Mouse (Mus musculus): ENCODE measurements around the gene Gm17359. TPM values are rescaled to one million over a fixed set of nuclear protein-coding genes. Genes with fewer than 3 reads are reported as not detected.

Gene Gm17359
- polyA plus RNA-seq, 1 experiment from 2014 or later, result not detected

- no peak overlapping the region for H3K4me3 ChIP-seq (replicated peaks; ENCODE audit: low read length)
- H3K4me2 ChIP-seq (replicated peaks), result no peak overlapping the region
- no peak for ATAC-seq (ENCODE audit: low FRiP score)
- no peak overlapping the region for H3K9ac ChIP-seq
- no peaks in the 10 kb centered on the region for H3K27me3 ChIP-seq (ENCODE audit: control insufficient read depth, insufficient read depth, low read length)
- peaks cover 12% of the 10 kb centered on the region for H3K4me1 ChIP-seq (replicated peaks; ENCODE audit: control insufficient read depth, insufficient read depth, low read length)
- no peaks in the 10 kb centered on the region for H3K9me3 ChIP-seq (ENCODE audit: control insufficient read depth, low read length)
- no peak overlapping the region for H3K27ac ChIP-seq
- H3K36me3 ChIP-seq (replicated peaks; ENCODE audit: control insufficient read depth, insufficient read depth), result peaks cover 48% of the 10 kb centered on the region
- WGBS, result 81% methylated on average over 2 of the region's 2 CpGs
- DNase-seq (ENCODE audit: low spot score), result no peak
These were observed 139.5 kb downstream of the Gm17359 start for GRCm38 (mm10) chr3:79475980-79476379.

GRCm38 (mm10) chr3:79478400-79478799 lies 141.9 kb downstream of the Gm17359 start:
- Histone ChIP-seq H3K4me1 (replicated peaks; ENCODE audit: control insufficient read depth, insufficient read depth, low read length) (peaks cover 12% of the 10 kb centered on the region), H3K9me3 (ENCODE audit: control insufficient read depth, low read length) (peaks cover 1% of the 10 kb centered on the region; the same call in 1 of the 2 replicates), H3K27me3 (ENCODE audit: control insufficient read depth, insufficient read depth, low read length) (no peaks in the 10 kb centered on the region), H3K4me2 (replicated peaks) (no peak overlapping the region), H3K36me3 (replicated peaks; ENCODE audit: control insufficient read depth, insufficient read depth) (peaks cover 59% of the 10 kb centered on the region), H3K4me3 (replicated peaks; ENCODE audit: low read length) (no peak overlapping the region), H3K9ac (no peak overlapping the region), H3K27ac (no peak overlapping the region)
- DNase-seq (ENCODE audit: low spot score) (no peak), ATAC-seq (ENCODE audit: low FRiP score) (no peak)
- 87% methylated on average over 8 of the region's 8 CpGs for WGBS

GRCm38 (mm10) chr3:79478880-79479279 lies 142.4 kb downstream of the Gm17359 start:
- H3K4me3 ChIP-seq (replicated peaks; ENCODE audit: low read length), result no peak overlapping the region
- no peaks in the 10 kb centered on the region for H3K27me3 ChIP-seq (ENCODE audit: control insufficient read depth, insufficient read depth, low read length)
- DNase-seq (ENCODE audit: low spot score) (no peak), ATAC-seq (ENCODE audit: low FRiP score) (no peak)
- peaks cover 5% of the 10 kb centered on the region; the same call in 1 of the 2 replicates for H3K9me3 ChIP-seq (ENCODE audit: control insufficient read depth, low read length)
- no peak overlapping the region for H3K27ac ChIP-seq
- peaks cover 64% of the 10 kb centered on the region for H3K36me3 ChIP-seq (replicated peaks; ENCODE audit: control insufficient read depth, insufficient read depth)
- no peak overlapping the region for H3K9ac ChIP-seq
- WGBS, result 84% methylated on average over 4 of the region's 4 CpGs
- no peak overlapping the region for H3K4me2 ChIP-seq (replicated peaks)
- H3K4me1 ChIP-seq (replicated peaks; ENCODE audit: control insufficient read depth, insufficient read depth, low read length), result peaks cover 12% of the 10 kb centered on the region

GRCm38 (mm10) chr3:79484286-79485063 lies 148.0 kb downstream of the Gm17359 start:
- DNase-seq (ENCODE audit: low spot score) (no peak), ATAC-seq (ENCODE audit: low FRiP score) (no peak)
- Histone ChIP-seq H3K27me3 (ENCODE audit: control insufficient read depth, insufficient read depth, low read length) (no peaks in the 10 kb centered on the region), H3K4me1 (replicated peaks; ENCODE audit: control insufficient read depth, insufficient read depth, low read length) (no peaks in the 10 kb centered on the region), H3K27ac (no peak overlapping the region), H3K9ac (no peak overlapping the region), H3K4me3 (replicated peaks; ENCODE audit: low read length) (no peak overlapping the region), H3K9me3 (ENCODE audit: control insufficient read depth, low read length) (peaks cover 5% of the 10 kb centered on the region; the same call in 1 of the 2 replicates), H3K4me2 (replicated peaks) (no peak overlapping the region), H3K36me3 (replicated peaks; ENCODE audit: control insufficient read depth, insufficient read depth) (peaks cover 74% of the 10 kb centered on the region)
- 90% methylated on average over 16 of the region's 16 CpGs for WGBS

GRCm38 (mm10) chr3:79488025-79488424 lies 151.6 kb downstream of the Gm17359 start:
- Histone ChIP-seq H3K9ac (no peak overlapping the region), H3K27me3 (ENCODE audit: control insufficient read depth, insufficient read depth, low read length) (no peaks in the 10 kb centered on the region), H3K27ac (no peak overlapping the region), H3K4me2 (replicated peaks) (no peak overlapping the region), H3K9me3 (ENCODE audit: control insufficient read depth, low read length) (peaks cover 5% of the 10 kb centered on the region; the same call in 1 of the 2 replicates), H3K4me3 (replicated peaks; ENCODE audit: low read length) (no peak overlapping the region), H3K4me1 (replicated peaks; ENCODE audit: control insufficient read depth, insufficient read depth, low read length) (no peaks in the 10 kb centered on the region), H3K36me3 (replicated peaks; ENCODE audit: control insufficient read depth, insufficient read depth) (peaks cover 67% of the 10 kb centered on the region)
- DNase-seq (ENCODE audit: low spot score) (no peak), ATAC-seq (ENCODE audit: low FRiP score) (no peak)
- WGBS, result 95% methylated on average over 7 of the region's 7 CpGs

- ATAC-seq (ENCODE audit: low FRiP score) (no peak), DNase-seq (ENCODE audit: low spot score) (no peak)
- Histone ChIP-seq H3K9me3 (ENCODE audit: control insufficient read depth, low read length) (no peaks in the 10 kb centered on the region), H3K9ac (no peak overlapping the region), H3K27me3 (ENCODE audit: control insufficient read depth, insufficient read depth, low read length) (no peaks in the 10 kb centered on the region), H3K36me3 (replicated peaks; ENCODE audit: control insufficient read depth, insufficient read depth) (peaks cover 51% of the 10 kb centered on the region), H3K4me2 (replicated peaks) (no peak overlapping the region), H3K4me3 (replicated peaks; ENCODE audit: low read length) (no peak overlapping the region), H3K27ac (no peak overlapping the region), H3K4me1 (replicated peaks; ENCODE audit: control insufficient read depth, insufficient read depth, low read length) (no peaks in the 10 kb centered on the region)
- WGBS, result 97% methylated on average over 5 of the region's 5 CpGs
These were observed 153.6 kb downstream of the Gm17359 start for GRCm38 (mm10) chr3:79490102-79490501.

- WGBS, result 87% methylated on average over 3 of the region's 3 CpGs
- H3K27ac ChIP-seq, result no peak overlapping the region
- no peaks in the 10 kb centered on the region for H3K9me3 ChIP-seq (ENCODE audit: control insufficient read depth, low read length)
- H3K4me1 ChIP-seq (replicated peaks; ENCODE audit: control insufficient read depth, insufficient read depth, low read length), result no peaks in the 10 kb centered on the region
- H3K9ac ChIP-seq, result no peak overlapping the region
- no peak overlapping the region for H3K4me3 ChIP-seq (replicated peaks; ENCODE audit: low read length)
- no peak overlapping the region for H3K4me2 ChIP-seq (replicated peaks)
- ATAC-seq (ENCODE audit: low FRiP score) (no peak), DNase-seq (ENCODE audit: low spot score) (no peak)
- no peaks in the 10 kb centered on the region for H3K27me3 ChIP-seq (ENCODE audit: control insufficient read depth, insufficient read depth, low read length)
- peaks cover 50% of the 10 kb centered on the region for H3K36me3 ChIP-seq (replicated peaks; ENCODE audit: control insufficient read depth, insufficient read depth)
These were observed 155.2 kb downstream of the Gm17359 start for GRCm38 (mm10) chr3:79491614-79492013.

GRCm38 (mm10) chr3:79493064-79493463 lies 156.6 kb downstream of the Gm17359 start:
- ATAC-seq (ENCODE audit: low FRiP score) (no peak), DNase-seq (ENCODE audit: low spot score) (no peak)
- Histone ChIP-seq H3K4me2 (replicated peaks) (no peak overlapping the region), H3K27me3 (ENCODE audit: control insufficient read depth, insufficient read depth, low read length) (no peaks in the 10 kb centered on the region), H3K9ac (no peak overlapping the region), H3K36me3 (replicated peaks; ENCODE audit: control insufficient read depth, insufficient read depth) (peaks cover 40% of the 10 kb centered on the region), H3K9me3 (ENCODE audit: control insufficient read depth, low read length) (no peaks in the 10 kb centered on the region), H3K4me1 (replicated peaks; ENCODE audit: control insufficient read depth, insufficient read depth, low read length) (no peaks in the 10 kb centered on the region), H3K27ac (no peak overlapping the region), H3K4me3 (replicated peaks; ENCODE audit: low read length) (no peak overlapping the region)
- WGBS, result 98% methylated on average over 10 of the region's 10 CpGs

GRCm38 (mm10) chr3:79494028-79494427 lies 157.6 kb downstream of the Gm17359 start:
- H3K27me3 ChIP-seq (ENCODE audit: control insufficient read depth, insufficient read depth, low read length), result no peaks in the 10 kb centered on the region
- H3K36me3 ChIP-seq (replicated peaks; ENCODE audit: control insufficient read depth, insufficient read depth), result peaks cover 30% of the 10 kb centered on the region
- H3K4me3 ChIP-seq (replicated peaks; ENCODE audit: low read length), result no peak overlapping the region
- WGBS, result 77% methylated on average over 8 of the region's 8 CpGs
- H3K9me3 ChIP-seq (ENCODE audit: control insufficient read depth, low read length), result no peaks in the 10 kb centered on the region
- no peaks in the 10 kb centered on the region for H3K4me1 ChIP-seq (replicated peaks; ENCODE audit: control insufficient read depth, insufficient read depth, low read length)
- DNase-seq (ENCODE audit: low spot score), result no peak
- ATAC-seq (ENCODE audit: low FRiP score), result no peak
- H3K4me2 ChIP-seq (replicated peaks), result no peak overlapping the region
- no peak overlapping the region for H3K27ac ChIP-seq
- no peak overlapping the region for H3K9ac ChIP-seq
